In the genomic region with DNA sequence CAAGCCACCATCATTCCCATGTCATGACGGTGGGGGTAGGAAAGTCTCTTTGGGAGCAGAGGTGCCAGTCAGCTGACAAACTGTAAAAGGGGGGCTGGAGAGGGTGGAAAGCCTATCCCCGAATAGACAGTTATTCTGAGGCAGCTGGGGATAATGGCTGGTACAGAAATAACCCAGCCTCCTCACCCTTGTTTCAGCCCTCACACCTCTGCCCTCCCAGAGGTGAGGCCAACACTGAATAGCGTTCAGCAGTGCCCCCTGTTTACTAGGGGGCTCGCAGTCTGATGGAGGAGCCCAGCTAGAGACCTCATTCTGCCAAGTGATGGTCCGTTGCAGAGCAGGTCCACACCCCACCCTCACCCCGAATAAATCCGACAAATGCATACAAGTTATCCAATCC, we compare ENCODE assay signal across 7 mouse cellular contexts. TPM values are rescaled to one million over a fixed set of nuclear protein-coding genes. Genes with fewer than 3 reads are reported as not detected.
DNase-seq lines count a peak whose midpoint lies in the region; ATAC-seq lines count a peak whose summit lies in the region.

No protein-coding gene starts in this region.

- 71% methylated on average over 7 of the region's 7 CpGs for WGBS in heart, embryonic 12.5 days
- 71% methylated on average over 7 of the region's 7 CpGs for WGBS in liver, embryonic 12.5 days (ENCODE audit: insufficient replicate concordance)

- no peak for ATAC-seq in heart, embryonic 12.5 days (ENCODE audit: insufficient number of reproducible peaks, low FRiP score)
- no peak for ATAC-seq in liver, embryonic 12.5 days

- peaks cover 13% of the 10 kb centered on the region; the same call in 1 of the 2 replicates for H3K36me3 ChIP-seq in heart, embryonic 12.5 days
- peaks cover 19% of the 10 kb centered on the region for H3K36me3 ChIP-seq in liver, embryonic 12.5 days

- H3K4me2 ChIP-seq in heart, embryonic 12.5 days = peak overlapping the region; percentile 84
- peak overlapping the region; percentile 80 for H3K4me2 ChIP-seq in liver, embryonic 12.5 days

- 0 out of 2 replicates have a peak overlapping the region, but pooled peaks have one; percentile 100 for H3K27ac ChIP-seq in heart, embryonic 12.5 days (ENCODE audit: poor library complexity, severe bottlenecking)
- peak overlapping the region; percentile 94; the same call in 1 of the 2 replicates for H3K27ac ChIP-seq in liver, embryonic 12.5 days

- DNase-seq in heart, postnatal 36 days = no peak
- peak; percentile 13 for DNase-seq in thymus, postnatal 14 days
- DNase-seq in thymus, postnatal 0 days (ENCODE audit: low spot score) = no peak
- no peak for DNase-seq in layer of hippocampus, postnatal 10 days (ENCODE audit: low spot score in 2 of 2)
- no peak for DNase-seq in B cell, adult 2 months

- H3K9ac ChIP-seq in heart, embryonic 12.5 days = peak overlapping the region; percentile 48
- H3K9ac ChIP-seq in liver, embryonic 12.5 days = peak overlapping the region; percentile 97

- peaks cover 22% of the 10 kb centered on the region for H3K4me1 ChIP-seq in heart, embryonic 12.5 days (replicated peaks)
- peaks cover 42% of the 10 kb centered on the region for H3K4me1 ChIP-seq in liver, embryonic 12.5 days

- H3K9me3 ChIP-seq in heart, embryonic 12.5 days (replicated peaks) = no peaks in the 10 kb centered on the region
- no peaks in the 10 kb centered on the region for H3K9me3 ChIP-seq in liver, embryonic 12.5 days (replicated peaks)

- H3K27me3 ChIP-seq in heart, embryonic 12.5 days (replicated peaks) = no peaks in the 10 kb centered on the region
- no peaks in the 10 kb centered on the region for H3K27me3 ChIP-seq in liver, embryonic 12.5 days (replicated peaks)

- intact Hi-C loops in heart, postnatal 36 days (cut with DNase I) = loop anchor here (5.0 kb wide), 1 partner anchor 107 kb away; a partner anchor contains a TSS

- H3K4me3 ChIP-seq in heart, embryonic 12.5 days = no peak overlapping the region; the same call in 1 of the 2 replicates
- peak overlapping the region; percentile 92; the same call in 1 of the 2 replicates for H3K4me3 ChIP-seq in liver, embryonic 12.5 days

RNA-seq across cellular contexts. Expression of a gene that starts 1.1 kb away (rescaled TPM):
- polyA plus RNA-seq in heart, embryonic 12.5 days (2016; fragmentation: Nextera tagmentation; extraction: Ambion mirVana) = 63.2 and 69.2 TPM in 2 replicates
- total RNA-seq in heart, postnatal 36 days (2021) = 100 to 1,000 TPM in 1 of 2 experiments, 10 to 100 TPM in 1; 92.1 to 101 TPM
- 105 and 120 TPM in 2 replicates for polyA plus RNA-seq in thymus, postnatal 0 days (2015; fragmentation: Nextera tagmentation; extraction: Ambion mirVana)
- polyA plus RNA-seq in liver, embryonic 12.5 days (2016; fragmentation: Nextera tagmentation; extraction: Ambion mirVana) = 44.0 and 48.8 TPM in 2 replicates
- 100 to 1,000 TPM; 112 to 127 TPM for total RNA-seq in layer of hippocampus, postnatal 10 days (2021)
